Mouse (Mus musculus): ENCODE measurements around the gene Epb41l2.

Epb41l2 gene

DNA sequence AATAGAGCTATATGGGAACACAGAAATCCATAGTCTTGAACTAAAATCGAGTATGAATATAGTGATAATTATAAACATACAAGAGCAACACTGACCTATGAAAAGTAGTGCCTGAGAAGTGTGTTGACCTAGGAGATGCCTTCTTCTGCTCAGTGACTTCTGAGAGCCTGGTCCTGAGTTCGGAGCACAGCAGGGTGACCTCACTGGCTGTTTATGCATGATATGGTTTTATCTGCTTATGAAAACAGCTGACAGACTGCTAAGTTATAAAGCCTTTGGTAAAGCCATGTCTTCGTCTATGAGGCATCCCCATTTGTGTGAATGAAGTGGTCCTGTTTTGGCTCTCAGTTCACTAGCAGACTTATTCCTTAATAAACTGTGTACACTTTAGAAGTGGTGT, 37.3 kb downstream of the Epb41l2 start:
- in situ Hi-C loops (cut with MboI, MseI): loop anchor here in 1 of 2 experiments (5.0 kb wide), 1 partner anchor 50 kb away; no protein-coding TSS in a partner anchor

DNA sequence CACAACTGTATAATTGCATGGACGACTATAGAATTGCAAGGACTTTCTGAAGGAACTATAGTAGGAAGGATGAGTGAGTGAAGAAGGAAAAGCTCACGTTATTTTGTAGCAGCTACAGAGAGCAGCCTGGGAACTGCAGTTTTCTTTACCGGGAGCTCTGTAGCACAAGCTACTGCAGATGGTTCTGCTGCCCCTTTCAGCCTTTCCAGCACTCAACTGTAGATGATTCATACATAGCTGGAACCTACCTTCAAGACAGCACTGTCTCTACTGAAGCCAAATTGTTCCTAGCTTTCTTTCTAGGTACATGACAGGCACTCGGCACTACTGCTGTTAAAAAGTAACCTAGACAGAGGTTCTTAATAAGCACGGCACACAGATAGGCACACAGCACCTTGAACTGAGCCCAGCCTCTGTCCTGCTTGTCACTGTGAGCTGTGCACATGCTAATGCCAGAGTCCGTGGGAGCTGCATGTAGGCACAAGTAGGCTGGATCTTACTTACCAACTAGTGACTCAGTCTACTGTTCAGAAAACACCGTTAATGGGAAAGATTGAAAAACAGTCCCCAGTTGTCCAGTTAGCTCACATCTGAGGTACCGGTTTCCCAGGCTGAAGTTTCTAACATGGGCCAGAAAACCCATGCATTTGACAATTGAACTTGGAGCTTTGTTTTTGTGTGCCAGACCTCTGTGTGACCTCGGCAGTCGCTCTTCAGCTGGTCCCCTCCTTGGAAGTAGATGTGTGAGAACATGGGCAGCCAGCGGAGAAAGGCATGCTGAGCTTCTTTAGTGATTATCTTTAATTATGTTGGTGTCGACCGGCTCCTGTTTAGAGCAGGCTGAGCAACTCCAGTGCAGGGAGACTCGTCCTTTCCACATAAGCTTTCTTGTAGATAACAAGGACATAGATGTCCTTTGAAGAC, 38.4 kb downstream of the Epb41l2 start:
- in situ Hi-C loops (cut with MboI, MseI): loop anchor here in 1 of 2 experiments (5.0 kb wide), 1 partner anchor 49 kb away; no protein-coding TSS in a partner anchor

- in situ Hi-C loops (cut with MboI, MseI): loop anchor here in 1 of 2 experiments (5.0 kb wide), 1 partner anchor 48 kb away; no protein-coding TSS in a partner anchor
Measured at GRCm38 (mm10) chr10:25399016-25399415, 39.4 kb downstream of the Epb41l2 start.

- in situ Hi-C loops (cut with MboI, MseI): no loop called here
Measured at GRCm38 (mm10) chr10:25400076-25400475, 40.5 kb downstream of the Epb41l2 start.

- in situ Hi-C loops (cut with MboI, MseI): no loop called here
Measured at GRCm38 (mm10) chr10:25400646-25401045, 41.0 kb downstream of the Epb41l2 start.

DNA sequence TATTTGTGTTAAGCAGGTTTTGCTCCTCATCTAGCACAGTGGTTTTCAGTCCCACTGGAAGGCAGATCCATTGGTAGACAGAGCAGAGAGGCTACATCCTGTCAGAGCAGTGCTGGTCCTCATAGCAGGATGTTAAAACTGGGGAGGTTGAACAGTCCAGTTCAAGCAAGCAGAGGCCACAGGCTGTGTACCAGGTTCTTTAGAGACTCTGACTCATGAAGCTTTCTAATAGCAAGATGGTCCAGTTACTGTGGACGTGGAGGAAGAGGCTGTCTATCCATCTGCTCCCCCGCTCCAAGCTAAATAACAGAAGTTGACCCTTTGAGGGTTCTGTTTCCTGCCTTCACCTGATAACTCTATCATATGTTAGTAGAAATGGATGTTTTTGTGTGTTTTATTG, 41.8 kb downstream of the Epb41l2 start:
- in situ Hi-C loops (cut with MboI, MseI): no loop called here

DNA sequence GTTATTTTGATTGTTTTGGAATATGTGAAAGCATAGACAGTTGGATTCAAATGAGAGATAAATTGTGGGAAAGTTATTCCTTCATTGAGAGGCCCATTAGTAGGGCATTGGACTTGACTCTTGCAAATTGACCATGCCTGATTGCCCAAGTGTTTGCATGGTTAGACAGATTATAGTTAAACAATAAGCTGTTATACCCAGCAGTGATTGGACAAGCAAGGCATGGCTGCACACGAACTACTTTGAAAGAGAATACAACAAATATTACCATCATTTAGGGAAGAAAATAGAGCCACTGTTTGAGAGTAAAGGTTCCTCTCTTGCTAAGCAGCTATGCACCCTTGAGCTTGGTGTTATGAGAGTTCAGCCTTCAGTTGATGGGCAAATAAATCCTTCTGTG, 43.3 kb downstream of the Epb41l2 start:
- in situ Hi-C loops (cut with MboI, MseI): no loop called here

- in situ Hi-C loops (cut with MboI, MseI): no loop called here
Measured at GRCm38 (mm10) chr10:25403813-25404701, 44.5 kb downstream of the Epb41l2 start.

- in situ Hi-C loops (cut with MboI, MseI): no loop called here
Measured at GRCm38 (mm10) chr10:25404702-25405098, 45.1 kb downstream of the Epb41l2 start.

DNA sequence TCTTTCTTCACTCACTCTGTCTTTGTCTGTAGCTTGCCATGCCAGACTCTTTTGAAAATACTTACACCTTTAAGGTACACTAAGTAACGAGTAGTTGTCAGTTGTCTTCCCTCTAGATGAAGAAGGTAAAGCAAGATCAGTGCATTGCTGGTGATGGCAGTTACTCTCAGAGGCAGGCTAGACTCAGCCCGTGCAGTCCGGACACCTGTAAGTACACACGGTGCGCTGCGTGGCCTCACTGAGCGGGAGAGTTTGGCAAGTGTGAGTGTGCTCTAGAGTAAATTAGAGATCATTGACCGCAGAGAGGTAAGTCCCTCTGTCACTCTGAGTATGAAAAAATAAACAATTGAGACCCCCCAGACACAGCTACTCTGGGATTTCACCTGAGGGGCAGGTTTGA, 46.0 kb downstream of the Epb41l2 start:
- in situ Hi-C loops (cut with MboI, MseI): no loop called here

GRCm38 (mm10) chr10:25406695-25407094, 47.1 kb downstream of the Epb41l2 start:
- in situ Hi-C loops (cut with MboI, MseI): no loop called here

- in situ Hi-C loops (cut with MboI, MseI): no loop called here
Measured at GRCm38 (mm10) chr10:25408136-25408650, 48.6 kb downstream of the Epb41l2 start.

DNA sequence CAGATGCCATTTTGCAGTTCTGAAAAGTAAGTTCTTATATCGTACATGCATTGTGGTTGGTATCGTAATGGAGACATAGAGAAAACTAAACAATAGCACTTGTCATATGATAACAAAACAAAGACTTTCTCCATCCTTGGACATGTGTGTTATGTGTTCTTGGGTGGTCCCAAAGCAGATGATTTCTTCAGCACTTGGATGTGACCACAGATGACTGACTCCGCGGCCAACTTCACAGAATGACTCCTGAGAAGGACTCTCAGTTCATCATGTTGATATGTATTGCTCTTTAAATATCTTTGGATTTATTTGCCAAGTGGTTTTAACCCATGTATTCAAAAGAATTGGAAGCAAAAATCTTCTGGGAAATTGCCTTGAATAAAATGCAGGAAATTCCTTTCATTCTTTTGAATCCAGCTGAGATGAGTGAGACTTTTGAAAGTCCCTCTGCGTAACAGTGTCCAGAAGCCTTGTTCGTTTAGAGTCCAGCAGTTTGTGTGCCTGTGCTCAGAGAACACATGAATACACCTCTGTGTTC, 52.3 kb downstream of the Epb41l2 start:
- in situ Hi-C loops (cut with MboI, MseI): no loop called here

GRCm38 (mm10) chr10:25415188-25415717, 55.7 kb downstream of the Epb41l2 start:
- in situ Hi-C loops (cut with MboI, MseI): no loop called here

- in situ Hi-C loops (cut with MboI, MseI): no loop called here
Measured at GRCm38 (mm10) chr10:25416696-25417095, 57.1 kb downstream of the Epb41l2 start.

DNA sequence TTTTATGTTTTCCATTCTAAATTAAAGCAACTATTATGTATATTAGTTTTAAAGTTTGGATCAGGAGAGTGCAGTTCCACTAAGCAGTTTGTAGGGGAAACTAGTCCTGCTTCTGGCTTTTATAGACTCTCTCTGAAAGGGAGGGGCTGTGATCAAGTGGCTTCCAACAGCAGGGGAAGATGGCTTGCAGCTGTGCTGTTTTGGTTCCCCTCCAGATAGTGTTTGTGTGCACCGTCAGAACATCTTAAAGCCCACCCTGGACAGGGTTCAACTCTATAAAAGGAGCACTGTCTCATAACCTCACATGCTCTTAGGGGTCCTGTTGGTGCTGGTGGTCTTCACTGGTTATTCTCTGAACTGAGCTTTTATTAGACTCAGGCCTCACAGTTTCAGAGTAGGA, 66.5 kb downstream of the Epb41l2 start:
- in situ Hi-C loops (cut with MboI, MseI): no loop called here

DNA sequence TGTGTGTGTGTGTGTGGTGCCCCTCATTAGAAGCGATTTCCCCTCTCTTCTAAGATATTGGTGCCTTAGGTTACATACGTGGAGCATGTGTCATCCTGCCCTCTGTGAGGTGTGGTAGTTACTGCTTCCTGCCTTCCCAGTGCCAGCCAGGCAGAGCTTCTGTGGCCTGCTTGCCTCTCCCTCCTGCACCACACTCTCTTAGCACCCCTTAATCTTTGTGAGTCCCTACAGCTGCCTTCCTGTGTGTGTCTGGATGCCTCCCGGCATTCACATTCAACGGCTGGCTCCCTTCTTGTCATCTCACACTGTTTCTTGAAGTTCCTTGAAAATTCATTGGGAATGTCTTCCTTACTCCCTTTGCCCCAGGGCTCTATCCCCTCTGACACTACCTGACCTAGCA, 67.2 kb downstream of the Epb41l2 start:
- in situ Hi-C loops (cut with MboI, MseI): no loop called here

- in situ Hi-C loops (cut with MboI, MseI): no loop called here
Measured at GRCm38 (mm10) chr10:25427523-25427922, 67.9 kb downstream of the Epb41l2 start.

- in situ Hi-C loops (cut with MboI, MseI): no loop called here
Measured at GRCm38 (mm10) chr10:25428658-25429057, 69.1 kb downstream of the Epb41l2 start.

GRCm38 (mm10) chr10:25429346-25429745, 69.7 kb downstream of the Epb41l2 start:
- in situ Hi-C loops (cut with MboI, MseI): no loop called here

DNA sequence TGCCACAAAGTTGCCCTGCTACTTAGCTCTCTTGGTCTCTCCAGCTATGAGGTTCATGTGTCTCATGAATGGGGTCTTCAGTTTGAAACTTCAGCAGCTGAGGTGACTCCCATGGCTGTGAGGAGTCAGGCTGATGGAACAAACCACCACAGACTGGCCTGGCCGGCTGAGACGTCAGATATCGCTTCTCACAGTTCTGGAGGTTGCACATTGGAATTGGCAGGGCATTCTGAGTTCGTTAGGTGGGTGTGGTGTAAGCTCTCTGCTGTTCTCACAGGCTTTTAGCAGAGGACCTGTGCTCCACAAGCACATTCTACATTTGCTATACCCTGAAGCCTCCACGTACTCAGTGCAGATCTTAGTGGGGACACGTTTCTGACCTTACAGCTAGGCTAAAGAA, 71.3 kb downstream of the Epb41l2 start:
- in situ Hi-C loops (cut with MboI, MseI): no loop called here
